Mouse (Mus musculus) midbrain, embryonic 13.5 days (tissue): ENCODE measurements around the gene Rab4b. TPM values are rescaled to one million over a fixed set of nuclear protein-coding genes. Genes with fewer than 3 reads are reported as not detected.

Experiments
- ATAC-seq: fragments of 200-750 bp; cut with Nextera tagmentation; 2 replicates; pipeline ENCODE4 v1.8.0; 2017; ENCODE audit warnings: mild to moderate bottlenecking, moderate TSS enrichment, moderate library complexity
- H3K27ac ChIP-seq: fragments of 300-500 bp; sonication (generic); 2 replicates; pipeline ENCODE4 v1.5.1; 2015; ENCODE audit warnings: inconsistent platforms, mild to moderate bottlenecking, moderate library complexity
- H3K27me3 ChIP-seq: fragments of 300-500 bp; sonication (generic); 2 replicates; pipeline ENCODE4 v1.6.1; 2015; ENCODE audit warnings: mild to moderate bottlenecking, inconsistent platforms
- H3K36me3 ChIP-seq: fragments of 300-500 bp; sonication (generic); 2 replicates; pipeline ENCODE4 v1.6.1; 2015; ENCODE audit warnings: mild to moderate bottlenecking, inconsistent platforms
- H3K4me1 ChIP-seq: fragments of 300-500 bp; sonication (generic); replicated peaks from 2 replicates; pipeline ENCODE4 v1.6.1; 2015; ENCODE audit warnings: inconsistent platforms
- H3K4me2 ChIP-seq: fragments of 300-500 bp; sonication (generic); replicated peaks from 2 replicates; pipeline ENCODE4 v1.6.1; 2015; ENCODE audit warnings: moderate library complexity, mild to moderate bottlenecking, inconsistent platforms
- H3K4me3 ChIP-seq: fragments of 300-500 bp; sonication (generic); replicated peaks from 2 replicates; pipeline ENCODE4 v1.5.1; 2015; ENCODE audit warnings: mild to moderate bottlenecking, inconsistent platforms
- H3K9ac ChIP-seq: fragments of 300-500 bp; sonication (generic); replicated peaks from 2 replicates; pipeline ENCODE4 v1.6.1; 2015; ENCODE audit warnings: mild to moderate bottlenecking, inconsistent platforms
- H3K9me3 ChIP-seq: fragments of 300-500 bp; sonication (generic); 2 replicates; pipeline ENCODE4 v1.6.1; 2016; ENCODE audit warnings: mild to moderate bottlenecking, inconsistent platforms
- WGBS: fragments of 180-500 bp; shearing (Covaris S2); methylation state at CpG from one replicate; pipeline ENCODE4 v1.1.7; 2015; 5-methylcytosine and 5-hydroxymethylcytosine counted together
- polyA plus RNA-seq: library from polyadenylated mRNA; unstranded; fragments of >200 nt; fragmentation: Nextera tagmentation; extraction: Ambion mirVana; gene quantifications from 2 replicates; pipeline ENCODE4 v1.2.1, GENCODE M21; 2015

Rab4b gene
- polyA plus RNA-seq, 1 experiment from 2014 or later = 104 TPM

- 93% methylated on average over 8 of the region's 8 CpGs for WGBS
- ATAC-seq = no peak
- no peaks in the 10 kb centered on the region for H3K27me3 ChIP-seq
- H3K4me3 ChIP-seq = no peak overlapping the region
- H3K9me3 ChIP-seq = no peaks in the 10 kb centered on the region
- H3K9ac ChIP-seq = no peak overlapping the region
- H3K36me3 ChIP-seq = peaks cover 37% of the 10 kb centered on the region
- no peak overlapping the region for H3K27ac ChIP-seq
- peaks cover 20% of the 10 kb centered on the region for H3K4me1 ChIP-seq
- no peak overlapping the region for H3K4me2 ChIP-seq
Observed at GRCm38 (mm10) chr7:27198779-27199178, 20.1 kb upstream of the Rab4b start.

DNA sequence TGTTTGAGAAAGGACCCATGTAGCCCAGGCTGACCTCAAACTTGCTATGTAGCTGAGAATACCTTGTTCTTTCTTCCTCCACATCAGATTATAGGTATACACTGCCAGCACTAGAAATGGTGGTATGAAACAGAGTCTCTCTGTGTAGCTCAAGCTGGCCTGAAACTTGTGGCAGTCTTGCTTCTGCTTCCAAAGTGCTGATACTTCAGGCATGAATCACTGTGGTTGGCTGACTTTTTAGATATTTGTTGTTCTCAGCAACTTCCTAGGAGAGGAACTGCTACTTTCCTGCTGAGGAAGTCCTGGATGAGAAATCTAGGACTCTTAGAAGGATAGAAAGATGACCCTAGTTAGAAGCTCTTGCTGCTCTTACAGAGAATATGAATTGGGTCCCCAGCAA is 19.7 kb upstream of the Rab4b start:
- Histone ChIP-seq H3K4me1 (peaks cover 24% of the 10 kb centered on the region), H3K36me3 (peaks cover 37% of the 10 kb centered on the region), H3K4me3 (no peak overlapping the region), H3K27ac (no peak overlapping the region), H3K9ac (no peak overlapping the region), H3K27me3 (no peaks in the 10 kb centered on the region), H3K9me3 (no peaks in the 10 kb centered on the region), H3K4me2 (no peak overlapping the region)
- ATAC-seq = no peak

- Histone ChIP-seq H3K4me3 (no peak overlapping the region), H3K4me2 (no peak overlapping the region), H3K4me1 (peaks cover 30% of the 10 kb centered on the region), H3K27me3 (no peaks in the 10 kb centered on the region), H3K27ac (no peak overlapping the region), H3K9me3 (no peaks in the 10 kb centered on the region), H3K9ac (no peak overlapping the region), H3K36me3 (peaks cover 37% of the 10 kb centered on the region)
- WGBS = 96% methylated on average over 8 of the region's 8 CpGs
- ATAC-seq = no peak
Observed at GRCm38 (mm10) chr7:27197634-27198033, 18.9 kb upstream of the Rab4b start.

DNA sequence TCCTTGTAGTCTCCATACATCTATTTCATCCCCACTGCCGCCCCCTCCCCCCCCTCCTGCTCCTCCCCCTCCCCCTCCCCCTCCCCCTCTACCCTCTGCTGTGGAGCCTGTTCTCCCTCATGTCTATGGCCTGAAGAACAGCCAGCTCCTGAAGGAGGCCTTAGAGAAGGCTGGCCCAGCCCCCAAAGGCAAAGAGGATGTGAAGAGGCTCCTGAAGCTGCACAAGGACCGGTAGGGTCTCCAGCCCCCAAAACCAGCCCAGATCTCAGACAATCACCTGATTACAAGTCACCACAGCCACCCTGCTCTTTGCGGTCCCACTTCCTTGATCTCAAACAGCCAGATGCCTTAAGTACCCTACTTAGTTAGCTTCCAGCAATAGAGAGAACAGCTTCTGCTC is 18.4 kb upstream of the Rab4b start:
- WGBS = 84% methylated on average over 3 of the region's 3 CpGs
- Histone ChIP-seq H3K27ac (no peak overlapping the region), H3K4me2 (no peak overlapping the region), H3K9me3 (no peaks in the 10 kb centered on the region), H3K4me1 (peaks cover 30% of the 10 kb centered on the region), H3K4me3 (no peak overlapping the region), H3K36me3 (peaks cover 37% of the 10 kb centered on the region), H3K9ac (no peak overlapping the region), H3K27me3 (no peaks in the 10 kb centered on the region)
- ATAC-seq = no peak

DNA sequence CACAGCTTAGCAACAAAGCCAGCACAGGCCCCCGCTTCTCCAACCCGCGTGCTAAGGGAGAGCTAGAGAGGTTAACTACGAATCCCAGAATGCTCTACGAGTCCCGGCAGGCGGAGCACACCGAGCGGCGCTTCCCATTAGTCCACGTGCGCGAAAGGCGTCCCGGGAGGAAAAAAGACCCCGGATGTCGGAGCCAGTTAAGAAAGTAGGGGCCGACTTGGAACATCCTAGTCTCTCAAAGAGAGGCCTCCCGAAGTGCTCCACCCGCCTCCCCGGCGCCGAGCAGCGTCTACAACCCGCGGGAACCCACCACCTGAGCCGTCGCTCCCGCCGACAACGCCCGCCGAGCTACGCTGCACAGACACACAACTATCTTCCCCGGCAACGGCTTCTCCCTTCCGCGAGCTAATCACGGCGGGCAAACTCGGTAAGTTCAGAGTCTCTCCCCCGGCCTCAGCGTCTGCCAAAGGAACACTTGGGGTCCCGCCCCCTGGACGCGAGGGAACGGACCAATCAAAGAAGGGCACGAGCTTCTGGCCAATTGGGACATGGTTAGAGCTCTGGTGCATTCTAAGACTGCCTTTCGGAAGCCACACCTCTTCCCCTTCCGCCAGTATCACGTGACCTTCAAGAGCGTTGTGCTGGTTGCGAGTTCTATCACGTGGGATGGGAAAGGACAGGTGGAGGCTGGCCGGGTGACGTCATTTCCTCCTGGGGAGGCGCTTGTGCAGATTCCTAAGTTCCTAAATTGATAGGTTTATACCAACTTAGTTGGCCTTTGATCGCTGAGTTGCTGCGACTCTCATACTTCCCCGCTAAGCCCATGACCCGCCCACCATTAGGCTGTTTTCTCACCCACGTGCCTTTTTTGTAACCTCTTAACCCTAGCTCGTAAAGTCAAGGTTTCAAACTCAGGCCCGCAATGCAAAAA is 17.2 kb upstream of the Rab4b start, which contains the start of the genes BC024978 and Snrpa:
Gene BC024978, plus strand, starts transcription at position 101 of the 931 bp plus-strand sequence.
Gene Snrpa, minus strand, starts transcription at position 591 of the 931 bp plus-strand sequence.
- H3K4me3 ChIP-seq = peak within 1 kb of the TSS; percentile 86
- H3K36me3 ChIP-seq = peaks cover 41% of the 10 kb centered on the region
- no peaks in the 10 kb centered on the region for H3K27me3 ChIP-seq
- 1% methylated on average over 64 of the region's 64 CpGs for WGBS
- peak within 1 kb of the TSS; percentile 86 for H3K9ac ChIP-seq
- H3K9me3 ChIP-seq = no peaks in the 10 kb centered on the region
- ATAC-seq = peak; percentile 99
- peaks cover 30% of the 10 kb centered on the region for H3K4me1 ChIP-seq
- peak within 1 kb of the TSS; percentile 95 for H3K4me2 ChIP-seq
- peak within 1 kb of the TSS; percentile 97 for H3K27ac ChIP-seq

- Histone ChIP-seq H3K27ac (no peak overlapping the region), H3K9me3 (no peaks in the 10 kb centered on the region), H3K9ac (peak overlapping the region; percentile 44), H3K4me1 (peaks cover 30% of the 10 kb centered on the region), H3K4me3 (peak overlapping the region; percentile 5), H3K36me3 (peaks cover 61% of the 10 kb centered on the region), H3K4me2 (peak overlapping the region; percentile 95), H3K27me3 (no peaks in the 10 kb centered on the region)
- ATAC-seq = no peak
- 88% methylated on average over 4 of the region's 4 CpGs for WGBS
Observed at GRCm38 (mm10) chr7:27193731-27194130, 15.0 kb upstream of the Rab4b start.

GRCm38 (mm10) chr7:27192434-27192833 is 13.7 kb upstream of the Rab4b start:
- H3K9ac ChIP-seq = no peak overlapping the region
- WGBS = 93% methylated on average over 5 of the region's 5 CpGs
- H3K27ac ChIP-seq = no peak overlapping the region
- no peak overlapping the region for H3K4me3 ChIP-seq
- H3K27me3 ChIP-seq = no peaks in the 10 kb centered on the region
- ATAC-seq = no peak
- H3K9me3 ChIP-seq = no peaks in the 10 kb centered on the region
- H3K4me1 ChIP-seq = peaks cover 30% of the 10 kb centered on the region
- peaks cover 68% of the 10 kb centered on the region for H3K36me3 ChIP-seq
- H3K4me2 ChIP-seq = no peak overlapping the region

DNA sequence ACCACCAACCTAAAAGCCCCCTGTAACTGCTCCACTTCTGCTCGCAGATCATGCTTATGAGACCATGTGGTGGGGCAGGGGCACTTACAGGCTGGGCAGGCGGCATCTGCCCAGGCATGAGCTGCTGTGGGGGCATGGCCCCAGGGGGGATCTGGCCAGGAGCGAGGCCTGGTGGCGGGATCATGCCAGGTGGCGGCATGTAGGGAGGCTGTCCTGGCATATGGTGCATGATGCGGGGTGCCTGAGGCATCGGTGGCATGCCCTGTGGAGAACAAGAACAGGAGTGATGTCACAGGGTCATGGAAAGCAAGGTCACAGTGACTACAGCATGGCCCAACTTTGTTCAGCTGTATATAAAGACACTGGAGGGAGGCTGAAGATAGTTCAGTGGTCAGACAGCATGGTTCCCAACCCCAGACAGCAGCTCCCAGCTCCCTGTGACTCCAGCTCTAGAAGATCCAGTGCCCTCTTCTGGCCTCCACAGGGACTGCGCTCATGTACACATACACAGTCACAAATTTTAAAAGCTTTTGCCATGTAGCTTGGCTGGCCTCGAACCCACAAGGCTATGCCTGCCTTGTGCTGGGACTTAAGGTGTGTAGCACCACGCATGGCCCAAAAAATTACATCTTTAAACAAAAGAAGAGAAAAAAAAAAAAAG is 10.7 kb upstream of the Rab4b start:
- Histone ChIP-seq H3K27me3 (no peaks in the 10 kb centered on the region), H3K27ac (no peak overlapping the region), H3K4me2 (no peak overlapping the region), H3K36me3 (peaks cover 97% of the 10 kb centered on the region), H3K9ac (no peak overlapping the region), H3K9me3 (no peaks in the 10 kb centered on the region), H3K4me1 (peaks cover 16% of the 10 kb centered on the region), H3K4me3 (no peak overlapping the region)
- 93% methylated on average over 10 of the region's 10 CpGs for WGBS
- peak; percentile 31; the same call in 1 of the 2 replicates for ATAC-seq

GRCm38 (mm10) chr7:27185986-27186385 is 7.3 kb upstream of the Rab4b start:
- H3K9me3 ChIP-seq = no peaks in the 10 kb centered on the region
- no peaks in the 10 kb centered on the region for H3K27me3 ChIP-seq
- peaks cover 80% of the 10 kb centered on the region for H3K36me3 ChIP-seq
- ATAC-seq = no peak
- H3K4me2 ChIP-seq = no peak overlapping the region
- no peak overlapping the region for H3K27ac ChIP-seq
- no peak overlapping the region for H3K4me3 ChIP-seq
- no peaks in the 10 kb centered on the region; the same call in 1 of the 2 replicates for H3K4me1 ChIP-seq
- no peak overlapping the region for H3K9ac ChIP-seq
- WGBS = 93% methylated on average over 5 of the region's 5 CpGs

DNA sequence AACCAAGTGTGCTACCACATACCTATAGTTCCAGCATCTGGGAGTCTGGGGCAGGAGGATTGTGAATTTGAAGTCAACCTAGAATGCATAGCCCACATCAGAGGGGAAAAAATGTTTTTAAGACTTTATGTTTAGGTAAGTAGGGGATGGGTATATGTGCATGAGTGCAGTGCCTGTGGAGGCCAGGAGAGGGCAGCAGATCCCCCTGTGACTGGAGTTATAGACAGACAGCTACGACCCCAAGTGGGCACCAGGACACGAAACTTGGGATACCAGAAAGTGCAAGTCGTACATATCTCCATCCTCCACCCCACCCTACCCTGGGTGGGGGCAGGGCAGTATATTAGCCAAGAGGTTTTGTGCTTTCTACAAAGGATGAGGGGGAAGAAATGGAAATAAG is 6.3 kb upstream of the Rab4b start:
- WGBS = 72% methylated on average over 3 of the region's 3 CpGs
- H3K4me1 ChIP-seq = peaks cover 7% of the 10 kb centered on the region
- H3K27me3 ChIP-seq = no peaks in the 10 kb centered on the region
- no peak for ATAC-seq
- H3K9ac ChIP-seq = no peak overlapping the region
- H3K4me2 ChIP-seq = no peak overlapping the region
- H3K9me3 ChIP-seq = no peaks in the 10 kb centered on the region
- H3K36me3 ChIP-seq = peaks cover 70% of the 10 kb centered on the region
- H3K4me3 ChIP-seq = no peak overlapping the region
- H3K27ac ChIP-seq = no peak overlapping the region

- Histone ChIP-seq H3K4me3 (no peak overlapping the region), H3K9ac (no peak overlapping the region), H3K4me1 (peaks cover 21% of the 10 kb centered on the region), H3K9me3 (no peaks in the 10 kb centered on the region), H3K27me3 (no peaks in the 10 kb centered on the region), H3K4me2 (no peak overlapping the region), H3K36me3 (peaks cover 45% of the 10 kb centered on the region), H3K27ac (no peak overlapping the region)
- no peak for ATAC-seq
- WGBS = 79% methylated on average over 1 of the region's 1 CpGs
Observed at GRCm38 (mm10) chr7:27182498-27182897, 3.8 kb upstream of the Rab4b start.
